Mouse (Mus musculus): Measurements from ENCODE around the gene Defb28.

The Defb28 gene

GRCm38 (mm10) chr2:152517981-152518380, at the start of gene Defb28:
Gene Defb28 (plus strand): TSS chr2:152518255.
- DNase-seq: no peak

- DNase-seq: peak; percentile 71
Observed at GRCm38 (mm10) chr2:152470973-152471372, 47.1 kb upstream of the Defb28 start.

- no peak for DNase-seq
Observed at GRCm38 (mm10) chr2:152472434-152472833, 45.6 kb upstream of the Defb28 start.

GRCm38 (mm10) chr2:152476763-152477162, 41.3 kb upstream of the Defb28 start, which contains the start of gene Defb20:
Gene Defb20 (plus strand): TSS chr2:152477063.
- DNase-seq: no peak

GRCm38 (mm10) chr2:152480881-152481280, 37.2 kb upstream of the Defb28 start:
- no peak for DNase-seq

GRCm38 (mm10) chr2:152481726-152482125, 36.3 kb upstream of the Defb28 start:
- no peak for DNase-seq

- DNase-seq: no peak
Observed at GRCm38 (mm10) chr2:152487024-152487423, 31.0 kb upstream of the Defb28 start.

- no peak for DNase-seq
Observed at GRCm38 (mm10) chr2:152490038-152490437, 28.0 kb upstream of the Defb28 start, which contains the start of gene Defb22. Gene Defb22 (minus strand): TSS chr2:152490138.

- DNase-seq: no peak
Observed at GRCm38 (mm10) chr2:152493151-152493550, 24.9 kb upstream of the Defb28 start.

GRCm38 (mm10) chr2:152498020-152498419, 20.0 kb upstream of the Defb28 start:
- no peak for DNase-seq

GRCm38 (mm10) chr2:152500204-152500862, 17.7 kb upstream of the Defb28 start:
- no peak for DNase-seq

GRCm38 (mm10) chr2:152500863-152501229, 17.2 kb upstream of the Defb28 start:
- DNase-seq: no peak

GRCm38 (mm10) chr2:152503950-152504349, 14.1 kb upstream of the Defb28 start:
- no peak for DNase-seq

GRCm38 (mm10) chr2:152511592-152511991, 6.5 kb upstream of the Defb28 start, which contains the start of gene Defb26:
Gene Defb26 (minus strand): TSS chr2:152511692.
- no peak for DNase-seq

- DNase-seq: no peak
Observed at GRCm38 (mm10) chr2:152516084-152516483, 2.0 kb upstream of the Defb28 start.

GRCm38 (mm10) chr2:152539944-152540710, 22.1 kb downstream of the Defb28 start, which contains the start of gene Defb29:
Gene Defb29 (minus strand): TSS chr2:152540098.
- DNase-seq: peak; percentile 69

GRCm38 (mm10) chr2:152541979-152542378, 23.9 kb downstream of the Defb28 start:
- no peak for DNase-seq

- no peak for DNase-seq
Observed at GRCm38 (mm10) chr2:152542897-152543296, 24.8 kb downstream of the Defb28 start.

GRCm38 (mm10) chr2:152543478-152543877, 25.4 kb downstream of the Defb28 start:
- peak; percentile 39 for DNase-seq

- DNase-seq: peak; percentile 80
Observed at GRCm38 (mm10) chr2:152544691-152545090, 26.6 kb downstream of the Defb28 start.

- no peak for DNase-seq
Observed at GRCm38 (mm10) chr2:152548124-152548523, 30.1 kb downstream of the Defb28 start.

GRCm38 (mm10) chr2:152553774-152554423, 35.8 kb downstream of the Defb28 start:
- peak; percentile 84 for DNase-seq

GRCm38 (mm10) chr2:152556655-152557054, 38.6 kb downstream of the Defb28 start:
- no peak for DNase-seq

All from kidney, postnatal 10 days (tissue).